Mouse (Mus musculus) right cerebral cortex, adult 2 months (tissue): ENCODE results near the gene Smurf1.

Source experiments
- DNase-seq, 2 experiments: peaks; one replicate each; pipeline ENCODE4 v3.0.0; 2021 to 2022; ENCODE audit warnings: low spot score in 2 of 2

Smurf1 gene

DNA sequence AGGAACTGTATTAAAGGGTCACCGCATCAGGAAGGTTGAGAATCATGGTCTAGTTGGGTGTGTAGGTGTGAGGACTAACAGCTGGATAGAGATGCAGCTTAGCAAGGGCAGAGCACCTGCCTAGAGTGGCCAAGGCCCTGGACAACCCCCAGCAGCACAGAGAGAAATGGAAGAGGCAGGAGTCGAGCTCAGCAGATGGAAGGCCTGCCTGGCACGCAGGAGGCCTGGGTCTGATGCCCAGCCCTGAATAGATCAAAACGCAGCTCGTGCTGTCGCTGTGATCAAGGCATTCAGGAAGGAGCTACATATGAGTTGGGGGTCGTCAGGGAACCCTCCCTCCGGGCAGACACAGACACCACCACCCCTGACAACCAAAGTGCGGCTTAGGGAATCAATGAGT, 7.4 kb downstream of the Smurf1 start:
- no peak for DNase-seq

DNA sequence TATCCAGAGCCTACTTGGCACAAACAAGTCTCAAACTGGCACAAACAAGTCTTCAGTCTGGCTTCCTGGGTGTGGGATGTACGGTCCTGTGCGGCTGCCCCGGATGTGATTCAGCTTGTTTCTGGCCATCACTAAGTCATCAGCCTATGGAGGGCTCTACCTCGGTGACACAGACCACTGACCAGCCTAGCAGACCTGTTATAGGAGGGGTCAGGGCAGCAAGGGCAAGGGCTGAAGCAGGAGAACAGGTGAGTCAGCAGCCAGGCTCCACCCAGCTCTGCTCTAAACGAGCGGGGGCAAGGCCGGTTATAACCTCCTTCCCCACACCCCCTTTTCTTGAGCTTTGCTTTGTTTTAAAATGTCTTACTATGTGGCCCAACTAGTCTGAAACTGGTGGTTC, 11.2 kb downstream of the Smurf1 start:
- DNase-seq: no peak

GRCm38 (mm10) chr5:144952592-144952991, 13.1 kb downstream of the Smurf1 start:
- DNase-seq: no peak

GRCm38 (mm10) chr5:144950428-144951051, 15.1 kb downstream of the Smurf1 start:
- no peak for DNase-seq

- peak in 1 of 2 experiments; percentile 51 for DNase-seq
Observed at GRCm38 (mm10) chr5:144949856-144950255, 15.8 kb downstream of the Smurf1 start.

DNA sequence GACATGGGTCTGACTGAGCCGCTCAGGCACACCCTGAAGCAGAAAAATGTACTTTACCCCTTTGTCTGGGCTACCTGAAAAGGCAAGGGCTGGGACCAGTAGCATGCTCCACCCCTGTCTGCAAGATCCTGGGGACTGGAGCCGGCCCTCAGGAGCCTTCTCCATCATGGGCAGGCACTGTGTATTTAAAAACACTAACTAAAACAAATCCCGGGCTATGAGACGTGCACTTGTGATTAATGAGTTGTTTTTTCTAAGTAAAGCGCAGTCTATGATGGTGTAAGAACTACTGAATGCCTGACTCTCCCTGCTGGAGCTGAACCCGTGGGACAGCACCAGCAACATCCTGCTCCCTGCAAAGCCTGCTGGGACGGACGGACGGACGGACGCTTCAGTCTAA, 17.2 kb downstream of the Smurf1 start:
- no peak for DNase-seq

- no peak for DNase-seq
Observed at GRCm38 (mm10) chr5:144948002-144948401, 17.6 kb downstream of the Smurf1 start.

DNA sequence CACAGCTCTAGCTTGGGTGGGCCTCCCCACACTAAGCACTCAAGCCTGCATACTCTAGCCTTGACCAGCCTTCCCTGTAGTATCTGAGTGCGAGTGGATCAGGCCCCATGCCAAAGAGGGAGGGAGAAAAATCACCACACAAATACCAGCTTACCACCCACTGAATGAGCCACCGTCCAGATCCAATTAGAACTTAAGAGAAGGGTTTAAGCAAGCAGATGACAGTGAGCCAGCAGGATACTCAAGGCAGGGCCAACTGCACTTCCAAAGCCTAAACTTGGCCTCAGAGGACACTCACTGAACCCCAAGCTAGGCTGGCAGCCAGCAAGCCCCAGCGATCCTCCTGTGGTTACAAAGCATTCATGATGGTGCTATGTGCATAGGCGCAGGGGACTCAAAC, 19.6 kb downstream of the Smurf1 start:
- DNase-seq: peak in 1 of 2 experiments; percentile 53

GRCm38 (mm10) chr5:144944932-144945331, 20.7 kb downstream of the Smurf1 start:
- no peak for DNase-seq

GRCm38 (mm10) chr5:144944370-144944769, 21.3 kb downstream of the Smurf1 start:
- DNase-seq: no peak

- DNase-seq: no peak
Observed at GRCm38 (mm10) chr5:144943346-144943745, 22.3 kb downstream of the Smurf1 start.

DNA sequence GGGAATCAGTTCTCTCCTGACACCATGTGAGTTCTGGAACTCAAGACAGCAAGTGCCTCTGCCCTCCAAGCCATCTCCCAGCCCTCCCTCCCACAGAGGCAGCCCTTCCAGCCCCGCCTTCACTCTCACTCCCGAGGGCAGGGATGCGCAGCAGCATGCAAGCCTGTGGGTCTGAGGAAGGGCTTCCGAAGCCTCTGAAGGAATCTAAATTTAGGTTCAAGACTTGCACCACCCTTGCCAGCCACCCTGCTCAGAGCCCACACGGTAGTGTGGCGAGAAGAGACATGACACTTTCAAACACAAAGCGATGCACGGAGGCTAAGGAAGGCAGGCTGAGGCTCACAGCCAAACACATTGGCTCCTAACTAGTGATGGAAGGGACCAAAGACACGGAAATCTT, 23.2 kb downstream of the Smurf1 start:
- DNase-seq: no peak

- no peak for DNase-seq
Observed at GRCm38 (mm10) chr5:144940904-144941303, 24.7 kb downstream of the Smurf1 start.

DNA sequence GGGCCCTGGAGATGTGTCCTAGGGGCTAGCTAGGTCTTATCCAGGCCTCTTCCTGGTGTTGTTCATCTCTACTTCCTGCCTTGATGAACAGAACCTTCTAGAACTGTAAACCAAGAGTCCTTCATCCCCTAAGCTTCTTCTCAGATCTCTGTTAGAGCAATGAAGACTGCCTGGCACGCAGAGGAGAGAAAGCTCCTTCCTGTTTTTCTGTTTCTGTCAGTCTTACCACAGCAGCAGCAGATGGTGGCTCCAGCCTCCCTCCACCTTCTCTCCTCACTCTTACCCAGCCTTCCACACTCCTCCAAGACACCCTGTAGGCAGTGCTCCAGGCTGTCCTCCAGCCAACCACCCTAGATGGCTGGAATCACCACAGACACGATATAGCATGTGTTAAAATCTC, 28.3 kb downstream of the Smurf1 start:
- peak; percentile 61 to 63 for DNase-seq

DNA sequence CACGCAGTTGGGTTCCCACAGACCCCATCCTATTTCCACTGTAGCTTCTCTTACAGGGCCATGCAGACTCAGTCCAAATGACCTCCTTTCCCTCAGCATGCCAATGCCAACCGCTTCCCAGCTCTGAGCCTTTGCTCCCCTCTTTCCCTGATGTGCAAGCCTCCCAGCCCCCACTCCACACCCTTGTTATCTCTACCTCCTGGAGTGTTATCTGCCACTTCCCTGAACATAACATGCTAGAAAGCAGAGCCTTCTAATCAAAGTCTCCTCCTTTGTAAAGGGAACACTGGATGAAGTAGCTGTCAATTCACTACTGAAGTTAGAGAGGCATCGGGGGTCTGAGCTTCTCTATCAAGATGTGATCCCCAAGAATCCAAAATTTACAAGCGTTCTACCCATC, 32.2 kb downstream of the Smurf1 start:
- DNase-seq: no peak

DNA sequence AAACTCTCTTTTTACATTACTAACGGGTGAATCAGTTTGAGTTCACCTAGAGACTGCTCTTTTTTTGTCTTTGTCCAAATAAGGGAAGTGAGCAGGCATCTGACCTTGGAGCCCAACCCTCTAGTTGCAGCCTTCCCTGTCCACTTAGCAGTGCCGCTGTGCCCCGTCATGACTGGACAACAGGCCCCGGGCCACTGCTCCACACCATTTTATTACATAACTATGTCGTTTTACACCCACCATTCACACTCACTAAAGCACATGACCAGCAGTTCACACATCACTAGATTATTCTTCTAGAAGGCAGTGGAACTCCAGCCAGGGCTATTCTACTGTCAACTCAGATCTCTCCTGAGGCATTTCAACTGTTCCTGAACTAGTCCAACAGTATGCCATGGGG, 33.8 kb downstream of the Smurf1 start:
- DNase-seq: no peak

- no peak for DNase-seq
Observed at GRCm38 (mm10) chr5:144928856-144929713, 36.6 kb downstream of the Smurf1 start.

GRCm38 (mm10) chr5:144926275-144926674, 39.4 kb downstream of the Smurf1 start:
- DNase-seq: no peak

DNA sequence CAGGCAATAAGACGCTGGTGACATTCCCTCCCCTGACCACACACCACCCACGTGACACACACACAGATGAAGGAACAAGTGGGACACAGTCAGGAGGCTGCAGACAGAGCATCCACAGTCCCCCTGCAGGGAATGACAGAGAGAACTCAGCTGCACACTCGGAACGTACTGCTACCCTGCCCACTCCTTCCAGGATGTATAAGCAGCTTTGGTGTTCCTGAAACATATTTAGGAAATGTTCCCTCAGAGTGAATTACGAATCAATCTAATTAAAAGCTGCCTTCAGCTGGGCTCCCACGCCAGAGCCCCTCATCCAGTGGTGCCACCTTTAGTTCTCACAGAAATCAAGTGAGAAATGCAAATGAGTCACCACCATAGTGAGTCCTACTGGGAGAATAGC, 42.3 kb downstream of the Smurf1 start:
- DNase-seq: peak; percentile 60 to 68

DNA sequence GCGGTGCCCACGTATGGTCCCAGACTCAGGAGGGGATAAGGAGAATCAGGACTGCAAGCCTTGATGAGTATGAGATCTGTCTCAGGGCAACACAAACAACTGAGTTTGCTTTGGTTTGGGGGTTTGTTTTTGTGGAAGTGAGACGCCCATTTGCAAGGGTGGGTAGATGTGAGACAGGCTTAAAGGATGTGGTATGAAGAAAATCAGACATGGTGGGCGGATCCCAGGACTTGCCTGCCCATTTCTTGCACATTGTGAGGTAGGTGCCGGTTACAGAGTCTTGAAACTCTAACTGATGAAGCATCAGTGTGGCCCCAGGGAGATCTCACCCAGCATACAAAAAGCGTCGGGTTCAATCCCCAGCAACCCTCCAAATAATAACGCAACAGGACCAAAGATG, 45.9 kb downstream of the Smurf1 start:
- no peak for DNase-seq

DNA sequence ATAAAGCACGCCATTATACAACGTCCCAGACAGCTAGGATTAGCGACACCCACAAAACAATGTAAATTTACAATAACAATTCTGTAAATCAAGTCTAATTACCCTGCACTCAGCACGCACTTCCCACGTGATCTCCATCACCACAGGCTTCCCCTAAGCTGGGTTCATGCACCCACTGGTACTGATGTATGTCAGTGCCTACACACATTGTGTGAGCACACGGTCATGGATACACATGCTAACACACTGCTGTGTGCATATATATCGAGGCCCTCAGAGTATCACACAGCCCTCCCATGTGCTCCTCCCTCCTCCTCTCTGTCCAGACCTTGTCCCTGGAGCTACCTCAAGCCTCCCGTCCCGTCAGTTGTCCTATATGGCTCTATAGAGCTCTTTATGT, 46.5 kb downstream of the Smurf1 start:
- DNase-seq: no peak

- no peak for DNase-seq
Observed at GRCm38 (mm10) chr5:144918204-144918603, 47.4 kb downstream of the Smurf1 start.

DNA sequence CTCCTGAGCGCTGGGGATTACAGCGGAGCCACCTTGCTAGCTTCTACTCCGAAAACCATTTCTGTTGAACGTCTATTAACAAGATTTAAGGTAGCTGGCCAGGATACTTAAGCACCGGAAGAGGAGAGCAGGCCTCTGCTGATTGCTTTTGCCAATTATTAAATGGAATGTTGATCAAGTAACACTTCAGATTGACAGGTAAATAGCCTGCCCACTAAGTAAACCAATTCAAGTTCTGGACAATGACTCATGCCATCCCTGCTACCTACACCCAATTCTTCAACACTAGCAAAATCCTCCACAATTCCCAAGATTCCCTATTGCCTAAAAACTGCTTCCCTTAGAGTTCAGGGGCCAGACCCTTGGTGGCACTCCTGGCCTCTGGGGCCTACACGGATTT, 48.5 kb downstream of the Smurf1 start:
- DNase-seq: no peak
